Mouse (Mus musculus): Measurements from ENCODE around the gene Ppan. TPM values are rescaled to one million over a fixed set of nuclear protein-coding genes. Genes with fewer than 3 reads are reported as not detected.
A peak's percentile ranks its signal among the peaks of the same experiment; 100 is the strongest.

Ppan gene
- total RNA-seq, 4 experiments from 2014 or later = 6.8 to 10.9 (median 8.3) TPM

DNA sequence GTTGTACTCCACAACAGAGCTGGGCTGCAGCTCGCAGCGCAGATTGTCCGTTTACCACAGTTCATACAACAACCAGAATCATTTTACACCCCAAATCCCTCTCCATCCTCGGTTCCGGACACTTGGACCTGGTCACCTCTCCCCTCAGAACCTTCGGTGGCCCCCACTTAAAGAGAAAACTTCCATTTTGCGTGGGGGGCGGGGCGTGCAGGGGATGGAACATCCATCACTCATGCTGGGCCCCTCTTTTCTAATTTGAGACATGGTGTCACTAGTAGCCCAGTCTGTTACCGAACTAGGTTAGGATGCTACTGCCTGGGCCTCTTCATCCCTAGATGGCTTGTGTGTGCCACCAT, 9.3 kb upstream of the Ppan start:
- peak in 1 of 2 experiments; percentile 35 for DNase-seq (ENCODE audit: low spot score in 2 of 2)

DNA sequence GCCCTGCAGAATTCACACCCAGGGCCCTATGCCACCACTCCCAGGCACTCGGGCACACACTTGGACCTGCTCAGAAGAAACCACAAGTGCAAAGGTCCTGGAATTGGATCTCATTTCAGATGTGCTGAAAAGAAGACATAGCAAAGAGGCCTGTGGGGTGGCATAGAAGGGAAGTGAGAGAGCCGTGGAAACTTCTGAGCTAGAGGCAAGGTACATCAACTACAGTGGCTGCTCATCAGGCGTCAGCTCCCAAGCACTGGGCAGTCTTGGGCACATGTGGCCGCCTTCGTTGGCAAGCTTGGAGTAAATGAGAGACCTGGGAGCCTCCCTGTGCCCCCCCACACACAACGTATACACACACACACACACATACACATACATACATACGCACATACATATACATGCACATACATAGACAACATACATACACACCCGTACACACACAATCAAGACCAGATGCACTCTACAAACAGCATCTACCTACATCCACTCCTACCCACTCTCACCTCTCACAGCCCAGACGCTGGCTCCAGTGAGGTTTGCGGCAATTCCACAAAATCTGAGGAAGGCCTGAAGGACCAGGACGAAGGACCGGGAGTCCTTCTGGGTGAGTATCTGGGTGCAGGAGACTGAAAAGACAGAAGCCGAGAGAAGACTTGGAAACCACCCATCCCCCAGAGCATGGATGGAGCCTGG, 8.7 kb upstream of the Ppan start, which contains the start of gene Angptl6:
Gene Angptl6 (minus strand): TSS at position 631 of the 696 bp plus-strand sequence.
- no peak for DNase-seq (ENCODE audit: low spot score in 2 of 2)

GRCm38 (mm10) chr9:20886563-20886962, 1.4 kb upstream of the Ppan start:
- DNase-seq (ENCODE audit: low spot score in 2 of 2) = no peak

DNA sequence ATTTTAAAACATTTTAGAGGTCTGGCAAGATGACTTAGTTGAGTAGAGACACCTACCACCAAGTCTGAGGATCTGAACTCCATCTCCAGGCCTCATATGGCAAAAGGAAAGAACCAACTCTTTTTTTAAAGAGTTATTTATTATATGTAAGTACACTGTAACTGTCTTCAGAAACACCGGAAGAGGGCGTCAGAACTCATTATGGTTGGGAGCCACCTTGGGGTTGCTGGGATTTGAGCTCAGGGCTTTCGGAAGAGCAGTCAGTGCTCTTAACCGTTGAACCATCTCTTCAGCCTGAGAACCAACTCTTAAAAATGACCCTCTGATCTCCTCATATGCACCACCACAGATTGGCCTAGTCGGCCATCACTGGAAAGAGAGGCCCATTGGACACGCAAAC, 784 bp upstream of the Ppan start:
- DNase-seq (ENCODE audit: low spot score in 2 of 2) = no peak

GRCm38 (mm10) chr9:20888386-20888765, 401 bp downstream of the Ppan start:
- DNase-seq (ENCODE audit: low spot score in 2 of 2) = no peak

GRCm38 (mm10) chr9:20889185-20890141, 1.5 kb downstream of the Ppan start:
- no peak for DNase-seq (ENCODE audit: low spot score in 2 of 2)

DNA sequence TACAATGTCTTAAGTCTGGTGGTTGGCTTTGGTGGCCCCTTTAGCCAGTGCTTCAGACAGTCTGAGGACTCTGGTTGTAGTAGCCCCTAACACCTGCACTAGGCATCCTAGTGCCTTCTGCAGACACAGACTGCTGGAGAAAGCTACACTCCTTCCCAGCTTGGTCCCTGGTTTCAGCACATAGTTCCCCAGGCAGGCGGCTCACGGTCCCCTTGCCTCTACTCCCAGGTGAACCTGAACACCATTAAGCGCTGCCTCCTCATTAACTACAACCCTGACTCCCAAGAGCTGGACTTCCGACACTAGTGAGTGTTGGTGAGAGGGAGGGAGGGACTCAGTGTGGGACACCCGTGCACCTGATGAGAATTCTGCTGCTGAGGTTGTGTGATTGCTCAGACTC, 2.4 kb downstream of the Ppan start:
- no peak for DNase-seq (ENCODE audit: low spot score in 2 of 2)

GRCm38 (mm10) chr9:20891339-20892103, 3.5 kb downstream of the Ppan start:
- DNase-seq (ENCODE audit: low spot score in 2 of 2) = no peak

- DNase-seq (ENCODE audit: low spot score in 2 of 2) = no peak
These were observed 4.2 kb downstream of the Ppan start for GRCm38 (mm10) chr9:20892104-20892653.

- DNase-seq (ENCODE audit: low spot score in 2 of 2) = no peak
These were observed 5.1 kb downstream of the Ppan start for GRCm38 (mm10) chr9:20893069-20893468.

- DNase-seq (ENCODE audit: low spot score in 2 of 2) = no peak
These were observed 5.8 kb downstream of the Ppan start for GRCm38 (mm10) chr9:20893590-20894343.

DNA sequence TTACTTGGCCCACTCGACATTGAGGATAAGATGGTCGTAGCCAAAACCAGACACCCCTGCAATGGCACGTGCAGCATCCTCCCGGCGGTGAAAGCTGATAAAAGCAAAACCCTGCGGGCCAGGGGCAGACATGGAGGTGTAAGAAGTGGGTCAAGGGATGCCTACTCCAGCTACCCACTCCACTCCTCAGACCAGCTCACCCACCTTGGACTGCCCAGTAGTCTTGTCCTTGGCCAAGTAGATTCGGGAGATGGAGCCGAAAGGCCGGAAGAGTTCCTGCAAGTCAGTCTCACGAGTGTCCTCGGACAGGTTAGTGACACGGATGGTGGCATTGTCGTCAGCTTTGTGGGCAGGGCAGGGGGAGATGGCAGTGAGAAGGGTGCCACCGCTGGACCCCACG, 6.7 kb downstream of the Ppan start:
- DNase-seq (ENCODE audit: low spot score in 2 of 2) = no peak

- DNase-seq (ENCODE audit: low spot score in 2 of 2) = no peak
These were observed 7.4 kb downstream of the Ppan start for GRCm38 (mm10) chr9:20895382-20895781.

GRCm38 (mm10) chr9:20897736-20898510, 9.9 kb downstream of the Ppan start:
- no peak for DNase-seq (ENCODE audit: low spot score in 2 of 2)

- DNase-seq (ENCODE audit: low spot score in 2 of 2) = peak; percentile 70 to 77
These were observed 10.6 kb downstream of the Ppan start, which contains the start of gene Eif3g for GRCm38 (mm10) chr9:20898511-20899073. Gene Eif3g, minus strand, starts transcription at chr9:20898623.

- DNase-seq (ENCODE audit: low spot score in 2 of 2) = no peak
These were observed 13.6 kb downstream of the Ppan start for GRCm38 (mm10) chr9:20901466-20902173.

DNA sequence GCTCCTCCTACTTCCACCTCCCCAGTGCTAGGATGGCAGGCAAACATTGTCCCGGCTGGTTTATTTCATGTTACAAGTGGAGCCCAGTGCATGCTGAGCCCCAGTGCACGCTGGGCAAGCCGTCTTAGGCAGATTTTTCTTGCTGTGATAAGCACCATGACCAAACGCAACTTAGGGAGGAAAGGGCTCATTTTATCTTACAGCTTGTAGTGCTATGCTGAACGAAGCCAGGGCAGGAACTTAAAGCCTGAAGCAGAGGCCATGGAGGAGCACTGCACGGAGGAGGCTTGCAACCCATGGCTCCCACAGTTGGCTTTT, 14.2 kb downstream of the Ppan start:
- no peak for DNase-seq (ENCODE audit: low spot score in 2 of 2)

DNA sequence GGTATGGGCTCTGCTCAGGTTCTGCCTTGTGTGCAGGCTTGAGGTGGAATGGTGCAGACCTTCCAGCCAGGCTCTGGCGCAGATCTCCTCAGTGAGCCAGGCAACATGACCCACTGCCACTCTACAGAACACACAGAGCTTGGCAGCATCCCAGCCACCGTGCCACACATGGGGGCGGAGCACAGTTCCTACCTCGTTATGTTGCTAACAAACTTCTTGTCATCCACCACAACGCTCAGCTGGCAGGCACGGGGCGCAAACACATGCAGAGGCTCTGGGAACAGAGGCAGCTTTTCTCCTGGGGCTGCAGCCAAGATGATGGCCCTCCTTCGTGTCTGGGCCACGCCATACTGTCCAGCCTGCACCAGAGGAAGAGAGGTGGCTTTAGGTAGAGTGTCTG, 22.0 kb downstream of the Ppan start:
- DNase-seq (ENCODE audit: low spot score in 2 of 2) = no peak

- DNase-seq (ENCODE audit: low spot score in 2 of 2) = no peak
These were observed 28.2 kb downstream of the Ppan start for GRCm38 (mm10) chr9:20916160-20916559.

Data from gastrocnemius, adult 8-10 months (tissue).